Mouse (Mus musculus) ES-Bruce4 (cell line): ENCODE results near the gene Minpp1.

Source experiments
- CTCF ChIP-seq: IDR thresholded peaks from one replicate; pipeline ENCODE4 v1.8.1; 2011; ENCODE audit warnings: low read depth, low read length
- POLR2A ChIP-seq: IDR thresholded peaks from one replicate; pipeline ENCODE4 v1.8.1; 2011; ENCODE audit warnings: low read length; ENCODE audit not compliant: insufficient read depth

DNA sequence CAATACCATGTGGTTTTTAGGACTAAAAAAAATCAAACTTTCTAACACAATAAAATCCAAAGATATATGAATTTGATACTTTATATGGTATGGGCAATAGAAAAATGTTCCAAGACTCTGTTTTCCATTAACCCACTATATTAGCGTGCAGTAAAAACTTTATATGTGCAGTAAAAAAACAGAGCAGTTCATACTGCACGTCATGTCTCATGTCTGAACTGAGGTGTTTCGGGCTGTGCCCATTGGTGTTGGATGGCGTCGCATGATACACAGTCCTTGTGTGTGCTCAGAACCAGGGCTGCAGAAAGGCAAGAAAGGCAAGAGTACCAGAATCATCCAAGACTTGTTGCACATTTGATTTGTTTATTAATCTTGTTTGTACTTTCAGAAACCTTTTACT, 36.7 kb downstream of the Minpp1 start:
- no peak for TF ChIP-seq CTCF
- TF ChIP-seq POLR2A = no peak
